Mouse (Mus musculus) liver, embryonic 16.5 days (tissue): ENCODE data around the gene Chfr. TPM values are rescaled to one million over a fixed set of nuclear protein-coding genes. Genes with fewer than 3 reads are reported as not detected.

Source experiments
- ATAC-seq: fragments of 200-750 bp; cut with Nextera tagmentation; 2 replicates; pipeline ENCODE4 v1.8.0; 2017; ENCODE audit warnings: low read depth, mild to moderate bottlenecking, moderate number of reproducible peaks, moderate library complexity
- H3K27ac ChIP-seq: fragments of 300-500 bp; sonication (generic); 2 replicates; pipeline ENCODE4 v1.5.1; 2014; ENCODE audit warnings: mild to moderate bottlenecking, low read length
- H3K27me3 ChIP-seq: fragments of 300-500 bp; sonication (generic); 2 replicates; pipeline ENCODE4 v1.6.1; 2014; ENCODE audit warnings: low read depth, low read length, mixed read lengths; ENCODE audit not compliant: control insufficient read depth, insufficient read depth
- H3K36me3 ChIP-seq: fragments of 300-500 bp; sonication (generic); 2 replicates; pipeline ENCODE4 v1.6.1; 2014; ENCODE audit warnings: mild to moderate bottlenecking; ENCODE audit not compliant: control insufficient read depth, insufficient read depth
- H3K4me1 ChIP-seq: fragments of 300-500 bp; sonication (generic); 2 replicates; pipeline ENCODE4 v1.6.1; 2014; ENCODE audit warnings: low read depth, low read length, mixed read lengths; ENCODE audit not compliant: control insufficient read depth
- H3K4me2 ChIP-seq: fragments of 300-500 bp; sonication (generic); 2 replicates; pipeline ENCODE4 v1.6.1; 2014; ENCODE audit warnings: low read depth, low read length, mixed read lengths
- H3K4me3 ChIP-seq: fragments of 300-500 bp; sonication (generic); 2 replicates; pipeline ENCODE4 v1.5.1; 2014; ENCODE audit warnings: low read depth, mild to moderate bottlenecking, low read length
- H3K9ac ChIP-seq: fragments of 300-500 bp; sonication (generic); 2 replicates; pipeline ENCODE4 v1.6.1; 2014; ENCODE audit warnings: low read depth, low read length
- H3K9me3 ChIP-seq: fragments of 300-500 bp; sonication (generic); replicated peaks from 2 replicates; pipeline ENCODE4 v1.6.1; 2016; ENCODE audit warnings: low read length; ENCODE audit not compliant: control insufficient read depth
- WGBS: fragments of 180-500 bp; shearing (Covaris S2); extraction: QIAGEN DNeasy Blood & Tissue Kit; methylation state at CpG from one replicate; pipeline ENCODE4 v1.1.7; 2014; ENCODE audit not compliant: insufficient replicate concordance; 5-methylcytosine and 5-hydroxymethylcytosine counted together
- polyA plus RNA-seq: library from polyadenylated mRNA; unstranded; fragments of >200 nt; fragmentation: Nextera tagmentation; extraction: Ambion mirVana; gene quantifications from 2 replicates; pipeline ENCODE4 v1.2.1, GENCODE M21; 2015

Gene Chfr
- polyA plus RNA-seq, 1 experiment from 2014 or later: 18.0 TPM

GRCm38 (mm10) chr5:110142309-110142708 is 6.7 kb downstream of the Chfr start:
- H3K27me3 ChIP-seq: no peaks in the 10 kb centered on the region
- no peak overlapping the region for H3K4me2 ChIP-seq
- H3K4me1 ChIP-seq: no peaks in the 10 kb centered on the region
- H3K9me3 ChIP-seq: no peaks in the 10 kb centered on the region
- H3K36me3 ChIP-seq: peaks cover 21% of the 10 kb centered on the region
- ATAC-seq: no peak
- no peak overlapping the region for H3K4me3 ChIP-seq
- no peak overlapping the region for H3K9ac ChIP-seq
- H3K27ac ChIP-seq: no peak overlapping the region
- 68% methylated on average over 2 of the region's 2 CpGs for WGBS

DNA sequence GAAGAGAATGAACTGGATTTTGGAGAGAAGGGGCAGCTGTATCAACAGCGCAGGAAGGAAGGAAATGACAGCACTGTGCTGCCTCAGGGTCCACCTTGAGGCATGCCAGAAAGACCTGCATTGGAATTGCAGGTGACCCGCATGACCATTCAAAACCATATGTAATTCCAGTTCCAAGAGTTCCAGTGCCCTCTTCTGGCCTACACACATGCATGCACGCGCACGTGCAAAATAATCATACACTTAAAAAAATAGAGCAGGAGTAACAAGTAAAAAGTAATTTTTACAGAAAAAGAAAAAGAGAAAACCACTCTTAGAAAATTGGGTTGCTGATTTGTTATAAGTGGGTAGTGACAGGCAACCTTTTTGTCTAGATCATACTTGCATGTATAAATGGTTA is 7.4 kb downstream of the Chfr start:
- ATAC-seq: no peak
- no peaks in the 10 kb centered on the region for H3K27me3 ChIP-seq
- no peak overlapping the region for H3K9ac ChIP-seq
- H3K4me2 ChIP-seq: no peak overlapping the region
- no peak overlapping the region for H3K27ac ChIP-seq
- no peak overlapping the region for H3K4me3 ChIP-seq
- no peaks in the 10 kb centered on the region for H3K9me3 ChIP-seq
- peaks cover 25% of the 10 kb centered on the region for H3K36me3 ChIP-seq
- H3K4me1 ChIP-seq: no peaks in the 10 kb centered on the region
- 85% methylated on average over 5 of the region's 5 CpGs for WGBS

DNA sequence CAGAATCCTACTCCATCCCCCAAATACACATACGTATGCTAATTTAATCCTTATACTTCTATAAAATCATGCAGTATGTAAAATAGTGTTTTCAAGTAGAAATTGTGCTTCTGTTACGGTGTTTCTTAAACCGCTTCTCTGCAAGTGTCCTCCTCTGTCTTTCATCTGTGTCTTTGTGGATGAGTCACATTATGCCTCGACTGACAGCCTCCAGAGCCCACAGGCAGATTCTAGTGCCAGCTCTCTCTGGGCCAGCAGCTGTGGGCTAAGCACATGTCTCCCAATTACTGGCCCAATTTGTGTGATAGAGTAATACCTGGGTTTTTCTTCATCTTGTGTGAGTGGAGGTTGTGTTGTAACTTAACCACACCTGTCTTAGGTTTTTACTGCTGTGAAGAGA is 33.7 kb downstream of the Chfr start:
- H3K9ac ChIP-seq: no peak overlapping the region
- ATAC-seq: no peak
- H3K27ac ChIP-seq: no peak overlapping the region
- no peaks in the 10 kb centered on the region for H3K4me1 ChIP-seq
- H3K27me3 ChIP-seq: no peaks in the 10 kb centered on the region
- WGBS: 88% methylated on average over 4 of the region's 4 CpGs
- H3K4me2 ChIP-seq: no peak overlapping the region
- H3K36me3 ChIP-seq: peaks cover 31% of the 10 kb centered on the region
- H3K4me3 ChIP-seq: no peak overlapping the region
- no peaks in the 10 kb centered on the region for H3K9me3 ChIP-seq

- ATAC-seq: peak; percentile 97
- Histone ChIP-seq H3K4me2 (peak within 1 kb of the TSS; percentile 78), H3K36me3 (peaks cover 2% of the 10 kb centered on the region; the same call in 1 of the 2 replicates)
Observed at GRCm38 (mm10) chr5:110176362-110177020, 40.8 kb downstream of the Chfr start, which contains the start of gene Golga3. Golga3 (plus strand) TSS chr5:110176701.

DNA sequence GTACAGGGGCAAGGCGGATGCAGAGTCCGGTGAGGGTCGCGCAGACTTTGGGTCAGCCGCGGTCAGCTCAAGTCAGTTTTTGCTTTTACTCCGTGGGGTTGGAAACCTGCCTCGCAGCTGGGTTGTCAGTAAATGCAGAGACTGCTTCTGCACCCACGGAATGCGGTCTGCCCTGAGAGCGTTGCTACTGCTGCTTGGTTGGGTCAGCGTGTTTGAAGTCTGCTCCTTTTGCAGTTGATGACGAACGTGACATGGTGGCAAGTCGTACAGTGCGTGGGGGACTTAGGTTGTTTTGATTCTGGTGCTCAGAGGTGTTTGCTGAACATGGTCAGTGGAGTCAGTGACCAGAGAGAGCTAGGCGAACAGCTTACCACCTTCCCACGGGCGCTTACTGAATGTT is 41.4 kb downstream of the Chfr start:
- peak; percentile 4; the same call in 1 of the 2 replicates for ATAC-seq
- Histone ChIP-seq H3K27ac (peak overlapping the region; percentile 75), H3K27me3 (no peaks in the 10 kb centered on the region), H3K4me2 (peak overlapping the region; percentile 78), H3K4me1 (peaks cover 22% of the 10 kb centered on the region), H3K4me3 (peak overlapping the region; percentile 93), H3K36me3 (peaks cover 2% of the 10 kb centered on the region; the same call in 1 of the 2 replicates), H3K9ac (peak overlapping the region; percentile 91), H3K9me3 (no peaks in the 10 kb centered on the region)
- 2% methylated on average over 19 of the region's 19 CpGs for WGBS

More at GRCm38 (mm10) chr5:110176362-110177020, 40.8 kb downstream of the Chfr start, which contains the start of gene Golga3:
- peak within 1 kb of the TSS; percentile 93 for H3K4me3 ChIP-seq
- peak within 1 kb of the TSS; percentile 91 for H3K9ac ChIP-seq
- no peaks in the 10 kb centered on the region for H3K9me3 ChIP-seq
- H3K4me1 ChIP-seq: peaks cover 22% of the 10 kb centered on the region
- no peaks in the 10 kb centered on the region for H3K27me3 ChIP-seq
- peak within 1 kb of the TSS; percentile 75 for H3K27ac ChIP-seq
- under 1% methylated on average over 41 of the region's 41 CpGs for WGBS

GRCm38 (mm10) chr5:110178628-110179027 is 43.0 kb downstream of the Chfr start:
- Histone ChIP-seq H3K27me3 (no peaks in the 10 kb centered on the region), H3K27ac (no peak overlapping the region), H3K36me3 (peaks cover 2% of the 10 kb centered on the region; the same call in 1 of the 2 replicates), H3K4me2 (peak overlapping the region; percentile 1; the same call in 1 of the 2 replicates), H3K4me1 (peaks cover 22% of the 10 kb centered on the region), H3K9ac (no peak overlapping the region), H3K9me3 (no peaks in the 10 kb centered on the region), H3K4me3 (no peak overlapping the region)
- 26% methylated on average over 2 of the region's 2 CpGs for WGBS
- no peak for ATAC-seq

DNA sequence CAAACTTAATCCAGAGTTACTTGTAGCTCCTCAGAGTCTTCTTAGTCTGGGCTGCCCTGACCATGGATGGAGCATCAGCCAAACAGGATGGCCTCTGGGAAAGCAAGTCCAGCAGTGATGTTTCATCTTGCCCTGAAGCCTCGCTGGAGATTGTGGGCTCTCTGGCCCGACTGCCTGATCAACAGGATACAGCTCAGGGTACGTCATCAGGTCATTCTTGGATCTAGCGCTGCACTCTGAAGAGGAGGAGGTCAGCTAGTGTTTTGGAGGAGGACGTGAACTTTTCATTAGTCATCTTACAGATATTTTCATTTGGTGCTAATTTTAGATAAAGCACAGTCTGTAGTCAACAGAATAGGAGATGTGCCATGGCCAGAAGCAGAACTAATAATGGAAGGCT is 46.1 kb downstream of the Chfr start:
- no peak overlapping the region for H3K9ac ChIP-seq
- no peaks in the 10 kb centered on the region for H3K9me3 ChIP-seq
- no peak for ATAC-seq
- no peaks in the 10 kb centered on the region for H3K27me3 ChIP-seq
- peaks cover 12% of the 10 kb centered on the region; the same call in 1 of the 2 replicates for H3K36me3 ChIP-seq
- H3K4me2 ChIP-seq: no peak overlapping the region
- H3K4me3 ChIP-seq: no peak overlapping the region
- peaks cover 20% of the 10 kb centered on the region for H3K4me1 ChIP-seq
- no peak overlapping the region for H3K27ac ChIP-seq
- 76% methylated on average over 5 of the region's 5 CpGs for WGBS

DNA sequence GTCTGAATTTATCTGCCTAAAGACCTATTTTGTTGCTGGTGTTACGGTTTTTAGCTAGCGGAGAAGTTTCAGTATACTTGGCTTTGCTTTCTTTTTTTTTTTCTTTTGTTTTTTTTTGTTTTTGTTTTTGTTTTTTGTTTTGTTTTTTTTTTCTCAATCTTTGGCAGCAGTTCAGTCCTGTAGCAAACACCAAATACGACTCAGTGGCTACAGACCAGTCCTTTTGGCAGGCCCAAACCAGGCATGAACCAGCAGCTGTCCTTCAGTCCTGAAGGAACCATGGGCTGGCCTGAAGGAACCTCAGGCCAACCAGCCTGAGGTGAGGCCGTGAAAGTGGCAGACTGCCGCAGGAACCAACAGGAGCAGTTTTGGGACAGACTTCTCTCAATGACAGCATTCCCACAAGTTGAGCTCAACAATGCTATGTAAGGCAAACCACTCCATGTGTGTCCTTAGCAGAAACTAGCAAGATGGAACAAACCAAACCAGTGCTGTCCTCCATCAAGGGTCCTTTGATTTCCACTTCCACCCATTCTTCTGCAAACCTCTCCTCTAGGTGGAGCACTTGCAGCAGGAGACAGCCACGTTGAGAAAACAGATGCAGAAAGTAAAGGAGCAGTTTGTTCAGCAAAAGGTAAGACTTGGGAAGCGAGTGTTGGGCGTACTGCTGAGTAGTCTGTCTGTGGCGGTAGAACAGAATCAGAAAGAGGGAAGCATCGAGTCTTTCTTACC is 67.7 kb downstream of the Chfr start:
- no peak overlapping the region for H3K4me2 ChIP-seq
- no peaks in the 10 kb centered on the region for H3K27me3 ChIP-seq
- ATAC-seq: no peak
- peaks cover 22% of the 10 kb centered on the region for H3K36me3 ChIP-seq
- H3K4me3 ChIP-seq: no peak overlapping the region
- no peaks in the 10 kb centered on the region for H3K4me1 ChIP-seq
- no peaks in the 10 kb centered on the region for H3K9me3 ChIP-seq
- WGBS: 76% methylated on average over 10 of the region's 10 CpGs
- no peak overlapping the region for H3K27ac ChIP-seq
- H3K9ac ChIP-seq: no peak overlapping the region

DNA sequence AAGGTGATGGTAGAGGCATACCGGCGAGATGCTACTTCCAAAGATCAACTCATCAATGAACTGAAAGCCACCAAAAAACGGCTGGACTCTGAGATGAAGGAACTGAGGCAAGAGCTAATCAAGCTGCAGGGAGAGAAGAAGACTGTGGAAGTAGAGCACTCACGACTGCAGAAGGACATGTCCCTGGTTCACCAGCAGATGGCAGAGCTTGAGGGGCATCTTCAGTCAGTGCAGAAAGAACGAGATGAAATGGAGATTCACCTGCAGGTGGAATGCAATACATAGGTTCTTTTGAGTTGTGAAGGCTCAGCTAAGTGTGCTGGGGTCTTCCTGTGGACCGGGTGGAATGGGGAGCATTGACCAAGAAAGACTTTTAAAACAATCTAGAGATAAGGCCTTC is 69.1 kb downstream of the Chfr start:
- Histone ChIP-seq H3K9me3 (no peaks in the 10 kb centered on the region), H3K4me3 (no peak overlapping the region), H3K4me1 (no peaks in the 10 kb centered on the region), H3K9ac (no peak overlapping the region), H3K27ac (no peak overlapping the region), H3K4me2 (no peak overlapping the region), H3K36me3 (peaks cover 27% of the 10 kb centered on the region), H3K27me3 (no peaks in the 10 kb centered on the region)
- ATAC-seq: no peak
- 67% methylated on average over 6 of the region's 6 CpGs for WGBS
